Mouse (Mus musculus) Muller cell, postnatal 12 days (primary cell): ENCODE measurements around the gene Lamtor1.

ENCODE experiments used
- DNase-seq: peaks from one replicate; pipeline ENCODE4 v3.0.0-alpha.2; 2015; ENCODE audit errors: inconsistent ontology term

The Lamtor1 gene

GRCm38 (mm10) chr7:101955276-101955675 is 49.6 kb downstream of the Lamtor1 start:
- no peak for DNase-seq

- peak; percentile 51 for DNase-seq
Observed at GRCm38 (mm10) chr7:101955862-101956261, 50.2 kb downstream of the Lamtor1 start.

- DNase-seq: no peak
Observed at GRCm38 (mm10) chr7:101956481-101956880, 50.8 kb downstream of the Lamtor1 start.

GRCm38 (mm10) chr7:101956911-101957310 is 51.2 kb downstream of the Lamtor1 start:
- no peak for DNase-seq

GRCm38 (mm10) chr7:101962829-101963228 is 57.1 kb downstream of the Lamtor1 start:
- no peak for DNase-seq

- DNase-seq: no peak
Observed at GRCm38 (mm10) chr7:101963621-101964020, 57.9 kb downstream of the Lamtor1 start.

GRCm38 (mm10) chr7:101964551-101964950 is 58.8 kb downstream of the Lamtor1 start:
- peak; percentile 44 for DNase-seq

- no peak for DNase-seq
Observed at GRCm38 (mm10) chr7:101965606-101966005, 59.9 kb downstream of the Lamtor1 start.

- peak; percentile 57 for DNase-seq
Observed at GRCm38 (mm10) chr7:101967256-101967655, 61.6 kb downstream of the Lamtor1 start.

- DNase-seq: no peak
Observed at GRCm38 (mm10) chr7:101968751-101969150, 63.0 kb downstream of the Lamtor1 start.

- DNase-seq: peak; percentile 94
Observed at GRCm38 (mm10) chr7:101969694-101970428, 64.2 kb downstream of the Lamtor1 start.

- DNase-seq: peak; percentile 94
Observed at GRCm38 (mm10) chr7:101970429-101970775, 64.7 kb downstream of the Lamtor1 start.

GRCm38 (mm10) chr7:101970821-101971461 is 65.2 kb downstream of the Lamtor1 start:
- DNase-seq: peak; percentile 91

GRCm38 (mm10) chr7:101971721-101972120 is 66.0 kb downstream of the Lamtor1 start:
- DNase-seq: peak; percentile 70

- DNase-seq: no peak
Observed at GRCm38 (mm10) chr7:101973730-101974129, 68.0 kb downstream of the Lamtor1 start.

- peak; percentile 29 for DNase-seq
Observed at GRCm38 (mm10) chr7:101974505-101974904, 68.8 kb downstream of the Lamtor1 start.
